Mouse (Mus musculus): ENCODE results near the gene Ovgp1. TPM values are rescaled to one million over a fixed set of nuclear protein-coding genes. Genes with fewer than 3 reads are reported as not detected.

Gene Ovgp1
- polyA plus RNA-seq (2012; rRNA removed; ENCODE audit: low replicate concordance): 1.3 and 3.0 TPM in 2 replicates

GRCm38 (mm10) chr3:105973411-105973810 lies at the start of gene Ovgp1:
Ovgp1 (plus strand) TSS chr3:105973711.

DNA sequence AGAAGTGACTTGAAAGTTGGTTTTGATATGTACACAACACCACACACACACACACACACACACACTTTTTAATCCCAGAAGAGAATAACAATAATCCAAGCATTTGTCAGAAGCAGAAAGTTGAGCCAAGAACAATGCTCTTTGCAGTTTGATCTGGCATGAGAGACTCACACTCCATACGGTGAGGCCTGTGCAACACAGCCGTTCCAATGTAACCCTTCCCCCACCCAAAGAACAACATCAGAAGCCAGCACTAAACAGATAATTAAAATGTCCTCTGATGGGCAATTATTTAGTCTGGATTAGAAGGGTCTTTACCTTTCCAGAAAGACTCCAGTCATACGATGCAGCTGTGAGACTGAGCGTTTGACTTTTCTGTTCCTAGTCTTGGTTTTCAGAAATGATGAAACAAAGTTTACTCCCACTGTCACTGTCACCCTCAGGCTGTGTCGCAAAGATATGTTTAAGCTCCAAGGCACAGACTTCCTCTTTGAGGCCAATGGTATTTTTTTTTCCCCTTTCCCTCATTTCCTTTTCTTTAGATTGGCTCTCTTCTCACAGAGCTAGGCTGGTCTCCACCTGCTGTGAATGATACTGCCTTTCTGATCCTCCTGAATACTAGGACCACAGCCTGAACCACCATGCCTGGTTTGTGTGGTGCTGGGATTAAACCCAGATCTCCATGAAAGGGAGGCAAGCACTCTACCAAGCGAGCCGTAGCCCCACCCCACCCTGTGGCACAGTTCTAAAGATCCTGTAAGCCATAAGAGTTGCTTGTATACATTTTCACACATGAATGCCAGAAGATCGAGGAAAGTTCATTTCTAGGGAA lies 41.1 kb upstream of the Ovgp1 start, which contains the start of gene I830077J02Rik:
I830077J02Rik (minus strand) TSS at position 425 of the 832 bp plus-strand sequence.

DNA sequence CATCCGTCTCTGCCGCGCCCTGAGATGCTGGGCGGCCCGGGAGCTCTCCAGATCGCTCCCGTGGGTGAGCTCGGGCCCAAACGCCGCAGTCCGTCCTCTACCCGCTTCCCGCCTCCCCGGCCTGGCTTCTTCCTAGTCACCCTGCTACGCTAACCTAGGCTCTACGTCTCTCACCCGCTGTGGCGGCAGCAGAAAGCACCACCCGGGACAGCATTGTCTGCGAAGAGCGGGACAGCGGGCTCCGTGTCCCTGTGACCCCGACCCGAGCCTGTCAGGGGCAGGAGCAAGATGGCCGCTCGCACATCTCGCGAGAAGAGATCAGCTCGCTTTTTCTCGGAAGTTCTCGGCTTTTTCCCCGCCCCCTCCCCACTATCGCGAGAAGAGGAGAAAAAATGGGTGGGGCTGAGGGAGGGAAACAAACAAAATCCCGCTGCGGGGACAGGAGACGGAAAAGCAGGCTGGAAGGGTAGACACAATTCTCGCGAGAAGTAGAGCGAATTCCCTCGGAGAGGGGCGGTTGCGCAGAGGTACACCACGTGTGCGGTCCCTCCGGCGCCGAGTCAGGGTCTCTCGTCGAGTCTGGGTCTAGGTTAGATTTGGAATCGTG lies 14.4 kb upstream of the Ovgp1 start, which contains the start of gene Wdr77:
Wdr77 (plus strand) TSS at position 396 of the 607 bp plus-strand sequence.

DNA sequence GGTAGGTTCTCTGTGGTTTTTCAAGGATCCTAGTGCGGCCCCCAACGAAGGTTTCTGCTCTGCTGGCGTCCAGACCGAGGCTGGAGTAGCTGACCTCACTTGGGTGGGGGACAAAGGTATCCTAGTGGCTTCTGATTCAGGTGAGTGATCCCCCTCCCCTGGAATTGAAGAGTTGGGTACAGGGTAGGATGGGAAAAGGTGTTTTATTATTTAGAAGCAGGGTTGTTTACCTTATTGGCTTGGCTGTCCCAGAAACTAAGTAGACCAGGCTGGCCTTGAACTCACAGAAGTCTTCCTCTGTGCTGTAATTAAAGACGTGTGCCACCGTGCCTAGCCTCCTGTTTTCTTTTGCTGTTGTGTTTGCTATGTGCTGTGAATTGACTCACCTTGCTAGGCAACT lies 13.5 kb upstream of the Ovgp1 start, which contains the start of gene Atp5f1:
Atp5f1 (minus strand) TSS at position 101 of the 400 bp plus-strand sequence.

DNA sequence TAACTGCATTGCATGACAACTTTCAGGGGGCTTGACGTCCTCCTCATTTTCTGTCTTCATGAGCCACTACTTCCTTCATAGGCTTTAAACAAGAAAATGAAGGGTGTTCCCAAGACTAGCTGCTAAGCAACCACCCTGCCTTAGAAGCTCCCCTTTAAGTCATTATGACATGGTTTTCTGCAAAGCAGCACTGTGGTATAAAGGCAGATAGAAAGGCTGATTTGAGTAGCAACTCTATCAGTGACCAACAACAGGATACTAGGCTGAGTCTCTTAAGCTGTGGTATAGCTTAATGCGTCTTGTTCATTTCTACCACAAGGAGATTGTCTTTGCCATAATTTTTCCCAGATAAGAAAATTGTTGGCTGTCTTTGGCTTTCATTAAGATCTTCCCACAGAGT lies 41.0 kb downstream of the Ovgp1 start, which contains the start of gene Pifo:
Pifo (minus strand) TSS at position 101 of the 400 bp plus-strand sequence.

GRCm38 (mm10) chr3:106032781-106033180 lies 59.3 kb downstream of the Ovgp1 start, which contains the start of gene Chil5:
Chil5 (minus strand) TSS chr3:106032814.

Other genes starting within 250 kb of the Ovgp1 start
- 3.4 and 12.8 TPM in 2 replicates for gene Rap1a, start 172.4 kb upstream of the Ovgp1 start, polyA plus RNA-seq (2012; rRNA removed; ENCODE audit: low replicate concordance)
- gene Adora3, start 102.9 kb upstream of the Ovgp1 start, polyA plus RNA-seq (2012; rRNA removed; ENCODE audit: low replicate concordance): 1.6 and 2.3 TPM in 2 replicates
- gene Tmigd3, start 102.8 kb upstream of the Ovgp1 start, polyA plus RNA-seq (2012; rRNA removed; ENCODE audit: low replicate concordance): 1.3 and 1.8 TPM in 2 replicates
- gene I830077J02Rik, start 41.0 kb upstream of the Ovgp1 start, polyA plus RNA-seq (2012; rRNA removed; ENCODE audit: low replicate concordance): 1.8 and 3.0 TPM in 2 replicates
- gene Wdr77, start 14.3 kb upstream of the Ovgp1 start, polyA plus RNA-seq (2012; rRNA removed; ENCODE audit: low replicate concordance): 25.3 and 60.0 TPM in 2 replicates
- gene Atp5f1, start 13.6 kb upstream of the Ovgp1 start, polyA plus RNA-seq (2012; rRNA removed; ENCODE audit: low replicate concordance): 116 and 183 TPM in 2 replicates
- gene Pifo, start 40.9 kb downstream of the Ovgp1 start, polyA plus RNA-seq (2012; rRNA removed; ENCODE audit: low replicate concordance): 0.59 TPM in 1 of 2 replicates, not detected in the other
- gene Chil5, start 59.1 kb downstream of the Ovgp1 start, polyA plus RNA-seq (2012; rRNA removed; ENCODE audit: low replicate concordance): 0.16 and 0.76 TPM in 2 replicates
- 0.42 TPM in 1 of 2 replicates, not detected in the other for gene Chia1, start 139.5 kb downstream of the Ovgp1 start, polyA plus RNA-seq (2012; rRNA removed; ENCODE audit: low replicate concordance)
- gene Chil3, start 193.9 kb downstream of the Ovgp1 start, polyA plus RNA-seq (2012; rRNA removed; ENCODE audit: low replicate concordance): 0.19 and 1.3 TPM in 2 replicates
- not detected in 2 replicates for gene Chil4, start 245.8 kb downstream of the Ovgp1 start, polyA plus RNA-seq (2012; rRNA removed; ENCODE audit: low replicate concordance)

Data from mammary gland, adult 2 months (tissue).